Mouse (Mus musculus): ENCODE measurements around the gene Morn1. TPM values are rescaled to one million over a fixed set of nuclear protein-coding genes. Genes with fewer than 3 reads are reported as not detected.
"Not testable (repeated sequence)": the region's sequence is repeated elsewhere in the genome, so short reads cannot be mapped to it uniquely, and the experiment has no call there.

Morn1 gene
- total RNA-seq, 1 experiment from 2014 or later = 8.6 TPM

DNA sequence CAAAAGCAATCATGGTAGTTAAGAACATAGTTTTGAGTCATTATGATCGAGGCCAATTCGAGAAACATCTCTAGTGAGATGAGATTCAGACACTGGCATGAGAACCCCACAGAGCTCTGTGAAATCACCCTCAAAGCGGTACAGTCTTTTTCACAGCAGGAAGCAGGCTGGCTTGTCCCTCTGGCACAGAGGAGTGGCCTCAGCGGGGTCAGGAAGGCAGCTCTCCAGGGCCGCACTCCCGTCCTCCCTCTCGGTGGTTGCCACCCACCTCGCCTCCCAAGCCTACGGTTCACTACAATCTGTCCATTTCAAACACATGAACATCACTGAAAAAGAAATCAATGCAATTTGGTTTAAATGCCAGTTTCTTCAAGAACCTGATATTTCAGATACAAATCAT, 12.0 kb upstream of the Morn1 start:
- no peak for ATAC-seq (replicated peaks in 1 of 2; ENCODE audit: insufficient read depth in 1 of 2, low FRiP score in 2 of 2, low TSS enrichment in 1 of 2, low read depth in 1 of 2, poor library complexity in 2 of 2, severe bottlenecking in 2 of 2)

DNA sequence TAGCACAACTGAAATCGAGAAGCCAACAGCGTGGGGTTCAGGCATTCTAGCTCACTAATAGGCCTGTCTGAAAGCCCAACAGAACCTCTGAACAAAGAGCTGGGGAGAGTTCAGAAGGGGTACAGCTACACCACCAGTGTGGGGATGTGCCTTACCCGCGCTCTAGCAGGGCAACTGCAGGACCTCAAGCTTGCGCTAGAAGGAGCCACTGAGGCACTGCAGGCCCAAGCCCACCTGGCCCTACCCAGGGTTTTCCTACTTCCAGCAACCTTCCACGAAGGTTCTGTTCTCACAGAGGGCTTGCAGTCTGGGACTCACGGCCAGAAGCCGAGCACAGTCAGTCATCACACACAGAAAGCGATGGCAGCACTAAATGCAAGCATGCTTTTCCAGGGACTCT, 11.2 kb upstream of the Morn1 start:
- ATAC-seq (replicated peaks in 1 of 2; ENCODE audit: insufficient read depth in 1 of 2, low FRiP score in 2 of 2, low TSS enrichment in 1 of 2, low read depth in 1 of 2, poor library complexity in 2 of 2, severe bottlenecking in 2 of 2) = no peak

DNA sequence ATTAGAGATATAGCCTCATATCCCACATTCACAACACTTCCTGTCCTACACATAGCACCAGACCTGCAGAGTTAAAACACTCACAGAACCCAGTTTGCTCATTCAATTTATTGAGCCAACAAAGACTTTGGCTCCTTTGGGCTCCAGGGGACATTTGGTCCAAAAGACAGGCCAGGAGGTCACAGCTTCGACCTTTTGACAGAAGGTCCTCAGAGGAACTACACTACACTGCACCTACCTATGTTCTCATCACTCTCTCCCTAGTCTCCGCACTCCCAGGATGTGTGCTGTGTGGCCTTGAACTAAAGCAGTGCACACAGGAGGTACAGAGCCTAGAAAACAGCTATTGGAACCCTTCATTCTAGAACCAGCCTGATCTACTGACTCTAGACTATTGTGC, 10.6 kb upstream of the Morn1 start:
- ATAC-seq (replicated peaks in 1 of 2; ENCODE audit: insufficient read depth in 1 of 2, low FRiP score in 2 of 2, low TSS enrichment in 1 of 2, low read depth in 1 of 2, poor library complexity in 2 of 2, severe bottlenecking in 2 of 2) = no peak

DNA sequence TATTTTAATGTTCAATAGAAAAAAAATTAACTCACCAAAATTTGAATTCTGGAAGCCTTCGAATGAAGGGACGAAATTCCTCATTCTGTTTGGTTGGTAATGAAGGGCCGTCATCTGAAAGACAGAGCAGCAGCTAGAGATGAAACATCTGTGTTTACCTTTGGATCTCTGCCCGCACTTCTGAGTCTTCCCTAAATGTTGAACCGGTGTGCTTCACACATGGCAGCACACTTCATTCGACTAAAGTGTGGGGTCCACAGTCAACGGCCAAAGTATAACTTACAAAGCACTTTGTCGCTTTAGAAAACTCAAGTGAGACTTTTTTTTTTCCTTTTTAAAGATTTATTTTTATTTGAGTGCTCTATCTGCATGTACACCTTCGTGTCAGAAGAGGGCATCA, 9.7 kb upstream of the Morn1 start:
- no peak for ATAC-seq (replicated peaks in 1 of 2; ENCODE audit: insufficient read depth in 1 of 2, low FRiP score in 2 of 2, low TSS enrichment in 1 of 2, low read depth in 1 of 2, poor library complexity in 2 of 2, severe bottlenecking in 2 of 2)

DNA sequence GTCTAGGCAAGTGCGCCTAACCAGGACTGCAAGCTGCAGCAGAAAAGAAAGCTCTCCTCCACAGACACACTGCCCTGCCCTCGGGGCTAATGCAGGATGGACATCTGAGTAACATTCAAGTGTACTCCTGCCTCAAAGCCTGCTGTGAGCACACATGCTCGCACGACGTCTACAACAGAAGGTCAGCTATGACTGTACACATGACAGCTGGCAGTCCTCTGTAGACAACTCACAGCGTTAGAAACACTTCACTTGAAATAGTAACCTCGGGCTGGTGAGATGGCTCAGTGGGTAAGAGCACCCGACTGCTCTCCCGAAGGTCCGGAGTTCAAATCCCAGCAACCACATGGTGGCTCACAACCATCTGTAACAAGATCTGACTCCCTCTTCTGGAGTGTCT, 7.6 kb upstream of the Morn1 start:
- not testable (repeated sequence) for ATAC-seq (replicated peaks in 1 of 2; ENCODE audit: insufficient read depth in 1 of 2, low FRiP score in 2 of 2, low TSS enrichment in 1 of 2, low read depth in 1 of 2, poor library complexity in 2 of 2, severe bottlenecking in 2 of 2)

DNA sequence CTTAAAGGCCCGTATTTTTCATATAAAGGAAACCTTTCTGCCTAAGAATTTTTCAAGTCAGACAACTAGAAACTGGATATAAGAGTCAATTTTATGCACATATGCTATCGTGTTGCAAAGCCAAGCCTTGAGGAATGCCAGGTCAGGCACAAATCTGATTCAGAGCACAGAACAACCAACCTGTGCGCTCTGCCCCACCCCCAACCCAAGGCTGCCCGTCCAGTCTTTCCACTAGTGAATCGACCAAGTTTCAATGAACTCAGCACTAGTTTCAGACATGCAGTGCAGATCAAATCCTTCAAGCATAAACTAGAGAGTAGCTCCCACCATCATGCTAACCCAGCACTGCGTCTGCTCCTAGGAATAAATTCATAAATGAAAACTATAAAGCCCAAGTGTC, 6.7 kb upstream of the Morn1 start:
- ATAC-seq (replicated peaks in 1 of 2; ENCODE audit: insufficient read depth in 1 of 2, low FRiP score in 2 of 2, low TSS enrichment in 1 of 2, low read depth in 1 of 2, poor library complexity in 2 of 2, severe bottlenecking in 2 of 2) = no peak

DNA sequence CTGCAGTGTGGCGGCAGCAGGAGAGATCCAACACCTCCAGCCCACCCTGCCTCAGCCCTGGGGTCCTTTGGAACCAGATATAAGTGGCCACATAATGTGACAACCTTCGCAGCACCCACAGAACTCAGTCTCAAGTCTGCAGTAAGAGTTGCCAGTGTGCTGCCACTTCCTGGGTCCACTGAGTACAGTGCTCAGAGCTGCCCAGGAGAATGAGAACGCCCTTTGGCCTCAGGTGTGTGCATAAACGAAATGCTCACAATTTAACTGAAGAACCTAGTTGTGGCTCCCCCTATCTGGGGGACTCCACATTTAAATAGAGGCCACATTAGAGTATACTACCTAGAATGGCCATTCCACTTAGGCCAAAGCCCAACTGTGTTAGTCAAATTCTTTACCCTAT, 2.8 kb upstream of the Morn1 start:
- ATAC-seq (replicated peaks in 1 of 2; ENCODE audit: insufficient read depth in 1 of 2, low FRiP score in 2 of 2, low TSS enrichment in 1 of 2, low read depth in 1 of 2, poor library complexity in 2 of 2, severe bottlenecking in 2 of 2) = no peak

DNA sequence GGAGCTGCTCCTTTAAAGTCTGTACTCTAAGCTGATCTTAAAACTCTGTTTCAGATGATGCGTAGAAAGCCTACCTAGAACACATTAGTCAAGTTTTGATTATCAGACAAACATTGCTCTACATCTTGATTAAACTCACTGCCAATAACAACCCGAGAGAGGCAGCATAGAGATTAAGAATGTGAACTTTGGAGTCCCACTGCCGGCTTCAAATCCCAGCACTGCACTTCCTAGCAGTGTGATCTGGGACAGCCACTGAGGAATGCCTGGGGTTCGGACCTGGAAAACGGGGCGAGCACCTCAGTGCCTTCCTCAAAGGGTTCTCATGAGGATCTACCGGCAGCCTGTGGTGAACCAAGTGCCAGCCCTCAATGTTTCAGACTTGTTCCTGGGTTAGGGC, 2.0 kb upstream of the Morn1 start:
- no peak for ATAC-seq (replicated peaks in 1 of 2; ENCODE audit: insufficient read depth in 1 of 2, low FRiP score in 2 of 2, low TSS enrichment in 1 of 2, low read depth in 1 of 2, poor library complexity in 2 of 2, severe bottlenecking in 2 of 2)

DNA sequence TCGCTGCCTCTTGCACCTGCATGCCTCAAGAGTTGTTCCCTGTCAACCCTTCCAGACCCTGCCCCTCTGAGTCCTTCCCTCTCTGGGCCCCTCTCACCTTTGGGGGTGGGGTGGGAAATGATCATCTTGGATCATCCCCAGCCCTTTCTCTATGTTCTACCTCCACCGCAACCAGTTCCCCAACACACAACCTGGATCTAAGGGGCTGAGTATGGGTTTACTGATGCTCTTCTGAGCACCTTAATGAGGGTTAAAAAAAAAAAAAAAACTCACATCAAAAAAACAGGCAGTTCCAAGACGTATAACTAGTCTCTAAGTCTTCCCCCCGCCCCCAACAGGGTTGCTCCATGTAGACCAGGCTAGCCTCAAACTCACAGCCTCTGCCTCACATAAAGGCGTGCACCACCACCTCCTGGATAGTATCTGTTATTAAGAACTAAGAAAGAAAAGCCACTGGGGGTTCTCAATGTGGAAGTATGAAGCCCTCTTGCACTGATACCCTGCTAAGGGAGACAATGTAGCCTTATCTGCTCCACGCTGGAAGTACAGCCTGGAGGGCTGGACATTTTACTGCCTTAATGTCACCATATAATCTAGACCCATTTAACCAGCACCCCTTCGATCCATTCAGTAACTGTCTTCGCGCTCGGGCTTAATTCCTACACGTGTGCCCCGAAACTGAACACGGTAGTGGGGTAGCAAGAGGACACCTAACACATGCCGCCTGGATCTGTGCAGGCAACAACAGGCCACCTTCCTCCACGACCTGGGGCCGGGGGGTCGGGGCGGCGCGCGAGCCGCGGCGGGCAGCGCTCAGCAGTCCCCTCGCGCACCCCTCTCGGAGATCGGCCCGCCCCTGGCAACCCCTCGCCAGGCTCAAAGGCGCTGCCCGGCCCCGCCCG, 920 bp upstream of the Morn1 start:
- ATAC-seq (replicated peaks in 1 of 2; ENCODE audit: insufficient read depth in 1 of 2, low FRiP score in 2 of 2, low TSS enrichment in 1 of 2, low read depth in 1 of 2, poor library complexity in 2 of 2, severe bottlenecking in 2 of 2) = peak in 1 of 2 experiments; percentile 3; a peak in 1 of 4 replicates

DNA sequence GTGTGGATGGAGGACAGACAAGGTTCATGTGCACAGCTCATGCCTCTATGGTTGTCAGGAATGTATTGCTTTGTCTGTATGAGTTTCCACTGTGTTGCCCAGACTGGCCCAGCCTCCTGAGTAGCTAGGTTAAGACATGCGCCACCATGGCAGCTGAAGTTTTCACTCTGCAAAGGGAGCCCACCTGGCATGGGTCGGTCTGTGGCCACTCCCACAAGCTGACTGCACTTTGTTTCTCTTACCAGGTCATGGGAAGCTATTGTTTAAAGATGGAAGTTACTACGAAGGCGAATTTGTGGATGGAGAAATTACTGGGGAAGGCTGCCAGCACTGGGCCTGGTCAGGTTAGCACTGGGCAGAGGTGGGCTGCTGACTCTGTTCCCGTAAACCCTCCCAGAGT, 2.9 kb downstream of the Morn1 start:
- ATAC-seq (replicated peaks in 1 of 2; ENCODE audit: insufficient read depth in 1 of 2, low FRiP score in 2 of 2, low TSS enrichment in 1 of 2, low read depth in 1 of 2, poor library complexity in 2 of 2, severe bottlenecking in 2 of 2) = no peak

DNA sequence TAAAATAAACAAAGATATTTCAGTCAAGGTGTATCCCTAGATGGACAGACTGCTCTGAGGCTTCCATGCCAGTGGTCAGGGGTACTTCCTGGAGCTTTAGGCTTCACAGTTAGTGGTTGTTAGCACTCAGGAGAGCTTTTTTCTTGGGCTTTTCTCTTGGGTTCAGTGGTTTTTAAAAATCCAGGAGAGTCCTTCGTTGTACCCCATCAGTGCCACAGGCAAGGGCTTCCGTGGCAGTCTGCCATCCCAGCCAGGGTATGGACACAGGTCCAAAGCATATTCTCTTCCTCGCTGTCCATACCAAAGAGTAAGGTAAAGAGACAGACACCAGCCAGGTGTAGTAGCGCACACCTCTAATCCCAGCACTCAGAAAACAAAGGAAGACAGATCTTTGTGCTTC, 3.8 kb downstream of the Morn1 start:
- no peak for ATAC-seq (replicated peaks in 1 of 2; ENCODE audit: insufficient read depth in 1 of 2, low FRiP score in 2 of 2, low TSS enrichment in 1 of 2, low read depth in 1 of 2, poor library complexity in 2 of 2, severe bottlenecking in 2 of 2)

DNA sequence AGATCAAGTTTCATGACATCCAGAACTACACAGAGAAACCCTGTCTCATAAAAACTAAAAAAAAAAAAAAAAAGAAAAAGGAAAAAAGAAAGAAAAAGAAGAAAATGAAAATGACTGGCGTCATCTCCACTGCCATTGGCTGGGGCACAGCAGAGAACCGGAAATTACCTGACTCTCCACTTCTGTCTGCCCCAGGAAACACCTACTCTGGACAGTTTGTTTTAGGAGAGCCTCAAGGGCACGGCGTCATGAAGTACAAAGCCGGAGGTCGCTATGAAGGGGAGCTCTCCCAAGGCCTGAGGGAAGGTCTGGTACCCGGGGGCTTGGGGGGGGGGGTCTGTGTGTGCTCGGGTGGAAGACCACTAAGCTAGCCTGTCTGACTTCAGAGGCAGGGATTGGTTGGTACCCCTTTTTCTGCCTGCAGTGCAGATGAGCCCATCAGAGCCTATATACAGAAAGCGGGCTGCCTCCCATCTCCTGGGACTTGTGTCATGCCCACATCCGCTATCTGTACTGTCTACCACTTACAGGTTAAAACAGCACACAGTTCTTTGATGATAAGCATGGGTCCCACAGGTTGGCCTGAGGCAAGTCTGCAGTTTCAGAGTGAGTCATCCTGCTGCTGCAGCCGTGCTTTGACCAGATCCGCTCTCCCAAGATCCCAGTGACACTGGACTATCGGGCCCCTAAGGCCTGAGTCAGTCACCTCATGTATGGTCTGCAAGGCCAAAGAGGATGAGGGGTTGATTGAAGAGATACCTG, 4.5 kb downstream of the Morn1 start:
- no peak for ATAC-seq (replicated peaks in 1 of 2; ENCODE audit: insufficient read depth in 1 of 2, low FRiP score in 2 of 2, low TSS enrichment in 1 of 2, low read depth in 1 of 2, poor library complexity in 2 of 2, severe bottlenecking in 2 of 2)

DNA sequence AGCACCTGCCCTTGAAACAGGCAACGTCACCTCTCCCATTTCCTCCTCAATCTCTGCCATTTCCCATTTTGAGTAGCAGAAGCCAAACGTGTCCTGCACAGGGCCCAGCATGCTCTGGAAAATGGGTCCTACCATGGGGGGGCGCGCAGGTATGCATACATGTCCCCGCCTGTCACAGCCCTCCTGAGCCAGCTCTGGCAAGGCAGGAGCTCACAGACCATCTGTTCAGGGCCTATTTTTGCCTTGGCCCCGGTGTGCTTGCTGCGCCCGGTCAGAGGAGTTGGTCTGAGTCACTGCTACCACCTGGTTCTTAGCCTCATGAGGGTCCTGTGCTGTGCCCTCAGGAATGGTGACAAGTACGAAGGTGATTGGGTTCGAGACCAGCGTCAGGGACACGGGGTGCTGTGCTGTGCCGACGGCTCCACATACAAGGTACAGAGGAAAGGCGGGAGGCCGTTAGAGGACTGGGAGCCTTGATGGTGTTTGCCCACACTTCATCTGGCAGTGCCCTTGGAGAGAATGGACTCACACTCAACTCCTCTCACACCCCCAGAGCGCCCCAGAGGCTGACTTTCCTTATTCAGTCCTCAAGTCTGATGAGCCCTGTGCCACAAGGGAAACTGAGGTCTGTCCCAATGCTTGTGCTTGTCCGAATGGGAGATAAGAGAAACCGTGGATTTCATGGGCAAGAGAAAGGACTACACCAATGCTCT, 6.5 kb downstream of the Morn1 start:
- ATAC-seq (replicated peaks in 1 of 2; ENCODE audit: insufficient read depth in 1 of 2, low FRiP score in 2 of 2, low TSS enrichment in 1 of 2, low read depth in 1 of 2, poor library complexity in 2 of 2, severe bottlenecking in 2 of 2) = no peak

DNA sequence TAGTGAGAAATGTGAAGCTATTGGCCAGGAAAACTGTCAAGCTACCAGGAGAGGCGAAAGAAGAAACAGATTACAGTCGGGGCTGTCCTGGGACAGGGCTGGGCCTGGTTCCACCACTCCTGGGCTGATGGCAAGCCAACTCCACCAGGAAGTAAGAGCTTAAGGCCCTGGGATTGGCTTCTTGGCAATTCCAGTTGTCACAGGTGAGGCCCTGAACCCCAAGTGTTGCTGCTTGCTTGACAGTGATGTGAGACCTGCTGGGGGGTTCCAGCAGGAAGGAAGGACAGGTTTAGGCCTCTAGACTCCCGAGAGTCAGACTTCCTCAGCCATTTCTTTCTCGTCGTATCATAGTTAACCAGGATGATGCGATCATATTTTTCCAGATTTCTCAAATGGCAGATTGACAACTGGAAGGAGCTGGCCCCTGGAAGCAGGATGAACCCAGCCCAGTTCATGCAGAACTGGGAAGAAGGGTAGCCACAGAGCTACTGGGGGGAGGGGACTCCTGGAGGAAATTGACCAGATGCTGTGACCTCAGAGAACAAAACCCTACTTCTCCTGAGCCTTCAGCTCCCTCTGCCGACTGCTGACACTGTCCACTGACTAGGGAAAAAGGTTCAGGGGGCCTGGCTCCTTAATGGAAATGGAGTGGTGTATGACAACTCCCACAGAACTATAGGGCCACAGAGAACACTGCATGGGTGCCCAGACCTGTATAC, 7.2 kb downstream of the Morn1 start:
- no peak for ATAC-seq (replicated peaks in 1 of 2; ENCODE audit: insufficient read depth in 1 of 2, low FRiP score in 2 of 2, low TSS enrichment in 1 of 2, low read depth in 1 of 2, poor library complexity in 2 of 2, severe bottlenecking in 2 of 2)

DNA sequence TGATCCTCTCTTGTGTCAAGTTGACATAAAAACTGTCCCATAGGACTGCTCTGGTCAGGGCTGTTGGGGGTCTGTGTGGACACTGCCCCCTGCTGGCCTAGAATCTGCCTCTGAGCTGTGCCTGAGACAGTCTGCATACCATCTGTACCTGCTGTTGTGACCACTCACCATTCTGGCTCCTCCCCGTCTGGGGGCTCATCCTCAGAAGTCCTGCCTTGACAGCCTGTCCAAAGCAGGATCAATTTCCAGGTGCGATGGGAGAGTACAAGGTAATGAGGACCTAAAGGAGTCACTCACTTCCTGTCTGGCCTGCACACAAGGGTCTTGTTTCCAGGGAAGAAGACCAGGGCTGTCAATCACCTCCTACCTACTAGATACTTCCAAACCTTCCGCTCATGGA, 8.2 kb downstream of the Morn1 start:
- ATAC-seq (replicated peaks in 1 of 2; ENCODE audit: insufficient read depth in 1 of 2, low FRiP score in 2 of 2, low TSS enrichment in 1 of 2, low read depth in 1 of 2, poor library complexity in 2 of 2, severe bottlenecking in 2 of 2) = peak in 1 of 2 experiments; percentile 55; a peak in 2 of 4 replicates

DNA sequence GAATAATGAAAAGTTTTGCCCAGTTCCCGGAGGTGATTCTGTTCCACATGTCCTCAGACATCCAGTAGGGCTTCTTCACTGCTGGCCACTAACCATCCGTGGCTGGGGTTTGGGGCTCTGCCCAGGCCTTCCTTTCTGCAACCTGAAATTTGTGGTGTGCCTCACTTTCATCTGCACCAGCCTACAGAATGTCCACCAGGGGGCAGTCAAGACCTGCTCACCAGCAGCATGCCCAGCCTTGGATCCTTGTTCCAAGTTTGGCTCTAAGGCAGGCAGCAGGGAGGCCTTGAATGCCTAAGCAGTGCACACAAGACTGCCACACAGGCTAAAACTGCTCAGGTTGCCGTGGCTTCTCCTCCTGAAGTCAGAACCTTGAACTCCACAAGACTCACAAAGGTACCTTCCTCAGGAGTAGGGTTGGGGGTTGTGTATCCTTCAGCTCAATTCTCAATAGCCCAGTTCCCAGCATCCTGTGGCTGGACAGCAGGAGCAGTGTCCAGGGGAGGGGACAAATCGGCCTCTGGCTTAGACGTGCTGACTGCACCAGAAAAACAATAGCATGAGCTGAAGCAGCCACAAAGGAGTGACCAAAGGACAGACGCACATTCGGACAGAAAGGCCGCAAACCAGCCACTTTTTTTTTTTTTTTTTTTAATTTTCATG, 9.0 kb downstream of the Morn1 start:
- ATAC-seq (replicated peaks in 1 of 2; ENCODE audit: insufficient read depth in 1 of 2, low FRiP score in 2 of 2, low TSS enrichment in 1 of 2, low read depth in 1 of 2, poor library complexity in 2 of 2, severe bottlenecking in 2 of 2) = peak; percentile 83 to 95

DNA sequence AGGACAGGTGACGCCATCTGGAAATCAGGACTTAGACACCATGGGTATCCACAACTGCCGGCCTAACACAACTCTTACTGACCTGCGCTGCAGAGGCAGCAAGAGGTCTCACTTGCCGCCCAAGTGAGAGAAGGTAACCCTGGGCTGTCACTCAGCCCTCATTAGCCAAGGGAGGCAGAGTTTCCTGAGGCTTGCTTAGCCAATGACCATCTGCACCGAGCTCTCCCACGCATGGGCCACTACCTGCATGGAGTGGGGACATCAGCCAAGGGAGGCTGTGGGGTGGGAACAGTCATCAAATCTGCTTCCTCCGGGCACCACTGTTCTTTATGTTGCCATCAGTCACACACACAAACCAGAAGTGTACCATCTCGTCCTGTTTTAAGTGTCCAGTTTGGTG, 9.6 kb downstream of the Morn1 start:
- ATAC-seq (replicated peaks in 1 of 2; ENCODE audit: insufficient read depth in 1 of 2, low FRiP score in 2 of 2, low TSS enrichment in 1 of 2, low read depth in 1 of 2, poor library complexity in 2 of 2, severe bottlenecking in 2 of 2) = no peak
